Mouse (Mus musculus) heart, adult 18-20 months (tissue): ENCODE results near the gene Barx1. TPM values are rescaled to one million over a fixed set of nuclear protein-coding genes. Genes with fewer than 3 reads are reported as not detected.

Experiments
- DNase-seq, 2 experiments: peaks; one replicate each; pipeline ENCODE4 v3.0.0; 2021 to 2022; ENCODE audit warnings: mixed read lengths in 1 of 2
- total RNA-seq, 2 experiments: library from RNA; stranded (reverse); gene quantifications; 2 replicates each; pipeline ENCODE4 v1.2.3; 2021

Barx1 gene
- total RNA-seq, 2 experiments from 2014 or later, result not detected

- peak in 1 of 2 experiments; percentile 20 for DNase-seq
These were observed 2.5 kb upstream of the Barx1 start for GRCm38 (mm10) chr13:48660221-48660734.

- no peak for DNase-seq
These were observed 2.1 kb upstream of the Barx1 start for GRCm38 (mm10) chr13:48660741-48661140.

- no peak for DNase-seq
These were observed 1.2 kb upstream of the Barx1 start for GRCm38 (mm10) chr13:48661561-48661960.

GRCm38 (mm10) chr13:48663211-48663987 is 601 bp downstream of the Barx1 start:
- no peak for DNase-seq

GRCm38 (mm10) chr13:48663988-48664339 is 1.2 kb downstream of the Barx1 start:
- no peak for DNase-seq

GRCm38 (mm10) chr13:48664916-48665655 is 2.3 kb downstream of the Barx1 start:
- DNase-seq, result peak in 1 of 2 experiments; percentile 22

- DNase-seq, result peak in 1 of 2 experiments; percentile 14
These were observed 3.1 kb downstream of the Barx1 start for GRCm38 (mm10) chr13:48665656-48666597.

GRCm38 (mm10) chr13:48667461-48667860 is 4.7 kb downstream of the Barx1 start:
- DNase-seq, result no peak

GRCm38 (mm10) chr13:48668091-48668975 is 5.5 kb downstream of the Barx1 start:
- peak in 1 of 2 experiments; percentile 13 for DNase-seq

- DNase-seq, result peak in 1 of 2 experiments; percentile 25
These were observed 6.3 kb downstream of the Barx1 start for GRCm38 (mm10) chr13:48668976-48669534.

- DNase-seq, result no peak
These were observed 9.6 kb downstream of the Barx1 start for GRCm38 (mm10) chr13:48672312-48672840.

GRCm38 (mm10) chr13:48674609-48675008 is 11.8 kb downstream of the Barx1 start:
- no peak for DNase-seq

GRCm38 (mm10) chr13:48679351-48679750 is 16.6 kb downstream of the Barx1 start:
- peak in 1 of 2 experiments; percentile 32 for DNase-seq

- no peak for DNase-seq
These were observed 23.9 kb downstream of the Barx1 start for GRCm38 (mm10) chr13:48686666-48687065.

GRCm38 (mm10) chr13:48691991-48692390 is 29.2 kb downstream of the Barx1 start:
- no peak for DNase-seq

GRCm38 (mm10) chr13:48694090-48695064 is 31.6 kb downstream of the Barx1 start:
- peak; percentile 51 to 68 for DNase-seq

- DNase-seq, result no peak
These were observed 43.7 kb downstream of the Barx1 start for GRCm38 (mm10) chr13:48706385-48706951.

- DNase-seq, result no peak
These were observed 49.9 kb downstream of the Barx1 start for GRCm38 (mm10) chr13:48712675-48713074.

GRCm38 (mm10) chr13:48716075-48716474 is 53.3 kb downstream of the Barx1 start:
- no peak for DNase-seq
